Mouse (Mus musculus): ENCODE data around the gene Dhrs7b. TPM values are rescaled to one million over a fixed set of nuclear protein-coding genes. Genes with fewer than 3 reads are reported as not detected.
A peak's percentile ranks its signal among the peaks of the same experiment; 100 is the strongest.
"Not testable (repeated sequence)": the region's sequence is repeated elsewhere in the genome, so short reads cannot be mapped to it uniquely, and the experiment has no call there.

Dhrs7b gene
- total RNA-seq, 2 experiments from 2014 or later = 44.3 to 54.0 TPM

- no peak for DNase-seq (ENCODE audit: low spot score in 2 of 2)
Observed at GRCm38 (mm10) chr11:60837644-60838406, 7.4 kb downstream of the Dhrs7b start.

DNA sequence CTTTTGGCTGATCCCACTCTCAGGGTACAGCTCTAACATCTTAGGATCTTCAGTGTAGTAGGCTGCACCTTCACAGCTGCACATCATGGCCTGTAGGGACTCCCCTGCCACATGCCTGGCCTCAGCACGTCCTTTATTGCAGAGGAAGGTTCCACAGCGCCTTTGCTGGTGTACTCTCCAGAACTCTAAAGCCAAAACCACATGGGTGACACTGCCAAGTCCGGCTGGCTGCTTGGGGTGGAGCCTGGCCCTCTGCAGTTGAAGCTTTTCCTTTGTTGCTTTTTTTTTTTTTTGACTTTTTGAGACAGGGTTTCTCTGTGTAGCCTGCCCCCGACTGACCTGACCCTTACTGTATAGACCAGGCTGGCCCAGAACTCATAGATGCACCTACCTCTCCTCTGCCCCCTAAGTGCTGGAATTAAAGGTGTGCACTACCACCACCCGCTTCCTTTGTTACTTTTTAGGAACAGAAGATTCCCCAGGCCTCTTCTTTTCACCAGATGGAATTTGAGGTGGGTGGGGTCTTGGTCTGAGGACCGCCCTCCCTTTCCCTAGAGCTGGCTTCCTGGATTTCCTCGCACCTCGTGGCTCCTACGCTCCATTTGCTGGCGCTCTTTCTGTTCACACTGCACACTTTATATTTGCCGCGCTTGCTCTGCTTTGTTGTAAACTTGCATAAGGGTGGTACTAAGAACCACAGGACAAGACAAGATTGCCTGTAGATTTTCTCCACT, 11.2 kb downstream of the Dhrs7b start:
- no peak for DNase-seq (ENCODE audit: low spot score in 2 of 2)

DNA sequence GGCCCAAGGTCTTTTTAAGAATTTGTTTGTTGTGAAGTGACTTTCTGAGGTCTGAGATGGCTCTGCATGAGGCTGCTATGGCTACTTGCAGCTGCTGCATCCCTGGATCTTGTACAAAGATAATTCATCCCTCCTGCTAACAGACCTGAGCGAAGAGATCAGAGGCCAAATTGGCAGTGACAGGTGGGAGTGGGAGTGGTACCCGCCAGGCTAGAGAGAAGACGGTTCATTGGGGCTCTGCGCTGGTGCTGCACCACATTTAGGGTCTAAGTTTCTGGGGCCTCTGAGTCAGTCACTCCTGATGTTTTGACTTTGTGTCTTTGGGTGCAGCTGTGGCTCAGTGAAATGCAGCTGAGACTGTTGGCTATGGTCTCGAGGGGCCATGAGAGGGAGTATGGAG, 13.0 kb downstream of the Dhrs7b start:
- DNase-seq (ENCODE audit: low spot score in 2 of 2) = no peak

DNA sequence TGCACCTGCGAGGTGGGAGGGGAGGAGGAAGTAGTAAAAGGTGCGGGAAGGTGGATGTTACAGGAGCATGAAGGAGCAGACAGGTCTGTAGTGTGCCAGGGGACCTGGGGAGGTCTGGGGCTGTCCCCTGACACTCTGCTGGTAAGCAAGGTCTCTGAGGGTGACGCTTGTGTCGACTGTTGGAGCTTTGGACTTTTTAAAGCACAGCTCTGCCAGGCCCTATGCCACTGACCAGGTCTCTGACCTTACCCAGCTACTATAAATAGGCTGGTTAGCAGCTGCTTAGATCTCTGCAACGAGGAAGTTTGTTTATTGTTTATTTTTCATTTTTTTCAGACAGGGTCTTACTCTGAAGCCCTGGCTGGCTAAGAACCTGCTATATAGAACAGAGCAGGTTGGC, 15.0 kb downstream of the Dhrs7b start:
- DNase-seq (ENCODE audit: low spot score in 2 of 2) = no peak

- no peak for DNase-seq (ENCODE audit: low spot score in 2 of 2)
Observed at GRCm38 (mm10) chr11:60856587-60856986, 26.2 kb downstream of the Dhrs7b start.

DNA sequence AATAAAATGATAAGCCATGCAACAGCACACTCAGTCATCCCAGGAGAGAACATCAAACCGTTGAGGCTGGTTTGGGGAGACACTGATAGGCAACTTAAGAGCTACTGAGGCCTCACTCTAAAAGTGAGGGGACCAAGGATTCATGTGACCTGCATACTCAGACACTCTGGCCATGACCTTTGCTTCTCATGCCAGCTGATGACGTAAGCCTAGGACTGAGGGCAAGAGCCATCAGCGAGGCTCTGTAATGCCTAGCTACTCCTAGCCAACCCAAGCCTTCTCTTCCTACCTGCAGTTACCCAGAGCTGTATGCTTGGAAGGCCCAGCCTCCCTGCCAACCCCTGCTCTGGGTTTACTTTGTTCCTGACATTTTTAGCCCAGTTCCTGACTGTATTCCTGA, 31.6 kb downstream of the Dhrs7b start:
- no peak for DNase-seq (ENCODE audit: low spot score in 2 of 2)

GRCm38 (mm10) chr11:60863196-60863595, 32.8 kb downstream of the Dhrs7b start:
- DNase-seq (ENCODE audit: low spot score in 2 of 2) = no peak

- DNase-seq (ENCODE audit: low spot score in 2 of 2) = no peak
Observed at GRCm38 (mm10) chr11:60864166-60864565, 33.7 kb downstream of the Dhrs7b start.

DNA sequence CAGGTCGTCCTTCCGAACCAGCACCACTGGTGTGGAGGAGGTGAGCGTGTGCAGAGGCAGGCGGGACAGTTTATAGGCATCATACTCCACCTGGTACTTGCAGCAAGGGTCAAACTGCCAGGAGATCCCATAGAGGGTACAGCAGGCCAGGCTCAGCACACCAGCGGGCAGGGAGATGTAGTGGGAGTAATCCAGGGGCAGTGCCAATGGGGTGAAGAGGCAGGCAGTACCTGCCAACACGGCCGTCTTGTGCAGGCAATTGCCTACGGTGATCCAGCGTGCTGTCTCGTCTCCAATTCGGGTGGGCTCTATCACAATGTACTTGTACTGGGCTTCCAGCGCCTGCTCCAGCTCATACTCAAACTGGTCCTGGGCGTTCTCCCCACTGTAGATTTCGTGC, 34.5 kb downstream of the Dhrs7b start:
- DNase-seq (ENCODE audit: low spot score in 2 of 2) = no peak

- DNase-seq (ENCODE audit: low spot score in 2 of 2) = no peak
Observed at GRCm38 (mm10) chr11:60866021-60866420, 35.6 kb downstream of the Dhrs7b start.

- no peak for DNase-seq (ENCODE audit: low spot score in 2 of 2)
Observed at GRCm38 (mm10) chr11:60867456-60867855, 37.0 kb downstream of the Dhrs7b start.

- DNase-seq (ENCODE audit: low spot score in 2 of 2) = no peak
Observed at GRCm38 (mm10) chr11:60867904-60868303, 37.5 kb downstream of the Dhrs7b start.

DNA sequence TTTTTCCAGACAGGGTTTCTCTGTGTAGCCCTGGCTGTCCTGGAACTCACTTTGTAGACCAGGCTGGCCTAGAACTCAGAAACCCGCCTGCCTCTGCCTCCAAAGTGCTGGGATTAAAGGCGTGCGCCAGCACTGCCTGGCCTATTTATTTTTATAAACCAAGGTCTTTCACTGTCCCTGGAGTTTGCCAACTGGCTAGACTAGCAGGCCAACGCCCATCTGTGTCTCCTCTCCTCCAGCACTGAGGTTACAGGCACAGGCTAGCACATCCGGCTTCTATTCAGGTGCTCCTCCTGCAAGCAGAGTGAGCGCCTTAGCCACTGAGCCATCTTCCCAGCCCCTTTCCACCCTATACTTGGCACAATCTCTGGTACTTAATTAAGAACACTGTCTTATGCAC, 39.0 kb downstream of the Dhrs7b start:
- not testable (repeated sequence) for DNase-seq (ENCODE audit: low spot score in 2 of 2)

GRCm38 (mm10) chr11:60871409-60871808, 41.0 kb downstream of the Dhrs7b start:
- no peak for DNase-seq (ENCODE audit: low spot score in 2 of 2)

- DNase-seq (ENCODE audit: low spot score in 2 of 2) = no peak
Observed at GRCm38 (mm10) chr11:60873101-60873500, 42.7 kb downstream of the Dhrs7b start.

- DNase-seq (ENCODE audit: low spot score in 2 of 2) = no peak
Observed at GRCm38 (mm10) chr11:60878056-60878612, 47.7 kb downstream of the Dhrs7b start.

GRCm38 (mm10) chr11:60878675-60879294, 48.4 kb downstream of the Dhrs7b start, which contains the start of gene Tmem11:
Gene Tmem11 (minus strand): TSS chr11:60879272.
- peak; percentile 84 to 85 for DNase-seq (ENCODE audit: low spot score in 2 of 2)

DNA sequence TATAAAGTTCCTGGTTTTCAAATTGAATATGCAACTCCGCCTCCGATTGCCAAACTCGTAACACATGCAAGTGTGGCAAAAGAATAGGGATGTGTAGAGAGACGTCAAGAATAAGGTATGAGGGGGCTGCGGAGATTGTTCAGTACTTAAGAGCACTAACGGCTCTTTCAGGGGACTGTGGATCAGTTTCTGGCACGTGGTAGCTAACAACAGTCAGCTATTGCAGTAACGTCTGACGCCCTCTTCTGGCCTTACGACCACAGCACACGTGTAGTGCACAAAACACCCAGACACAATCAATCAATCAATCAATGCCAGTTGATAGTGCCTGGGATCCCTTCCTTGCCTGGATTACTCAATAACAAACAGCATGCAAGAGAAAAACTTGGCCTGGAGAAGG, 49.0 kb downstream of the Dhrs7b start:
- DNase-seq (ENCODE audit: low spot score in 2 of 2) = peak in 1 of 2 experiments; percentile 39

DNA sequence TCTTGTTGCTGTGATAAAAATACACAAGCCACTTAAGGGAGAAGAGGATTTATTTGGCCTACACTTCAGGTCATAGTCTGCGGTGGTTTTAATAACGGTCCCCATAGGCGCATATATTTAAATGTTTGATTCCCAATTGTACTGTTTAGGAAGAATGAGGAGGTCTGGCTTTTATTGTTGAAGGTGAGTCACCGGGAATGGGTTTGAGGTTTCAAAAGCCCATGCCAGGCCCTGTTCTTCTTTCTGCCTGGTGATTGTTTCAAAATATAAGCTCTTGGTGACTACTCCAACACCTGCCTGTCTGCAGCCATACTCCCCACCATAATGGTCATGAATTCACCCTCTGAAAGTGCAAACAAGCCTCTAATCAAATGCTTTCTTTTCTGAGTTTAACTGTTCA, 50.1 kb downstream of the Dhrs7b start:
- DNase-seq (ENCODE audit: low spot score in 2 of 2) = no peak

DNA sequence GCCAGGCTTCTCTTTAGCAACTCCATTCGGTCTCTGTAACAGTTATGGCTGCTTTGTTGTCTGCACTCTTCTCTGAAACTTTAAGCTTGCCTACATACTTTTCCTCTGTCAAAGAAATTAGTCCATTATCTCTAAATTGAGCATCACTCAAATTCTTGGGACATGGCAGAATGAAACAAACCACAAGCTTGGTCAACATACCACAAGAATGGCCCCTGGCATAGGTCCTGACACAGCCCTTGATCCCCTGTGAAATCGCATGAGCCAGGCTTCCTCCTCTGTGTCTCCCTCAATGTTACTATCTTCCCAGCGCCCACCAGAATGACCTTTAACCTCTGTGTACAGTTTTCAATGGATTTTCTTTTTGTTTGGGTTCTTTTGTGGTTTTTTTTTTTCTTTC, 52.0 kb downstream of the Dhrs7b start:
- DNase-seq (ENCODE audit: low spot score in 2 of 2) = no peak

DNA sequence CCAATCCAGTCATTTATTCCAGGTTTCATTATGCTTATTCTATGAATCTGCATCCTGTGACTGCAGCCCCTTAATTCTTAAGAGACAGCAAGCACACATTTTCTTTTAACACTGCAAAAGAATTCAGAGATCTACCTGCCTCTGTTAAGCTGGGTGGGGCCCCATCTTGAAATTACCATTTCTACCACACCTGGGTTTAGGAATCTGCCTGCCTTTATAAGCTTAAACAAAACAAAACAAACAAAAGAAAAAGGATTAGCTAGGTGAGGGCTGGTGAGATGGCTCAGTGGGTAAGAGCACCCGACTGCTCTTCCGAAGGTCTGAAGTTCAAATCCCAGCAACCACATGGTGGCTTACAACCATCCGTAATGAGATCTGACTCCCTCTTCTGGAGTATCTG, 56.6 kb downstream of the Dhrs7b start:
- not testable (repeated sequence) for DNase-seq (ENCODE audit: low spot score in 2 of 2)

- no peak for DNase-seq (ENCODE audit: low spot score in 2 of 2)
Observed at GRCm38 (mm10) chr11:60889861-60890260, 59.4 kb downstream of the Dhrs7b start.
